Mouse (Mus musculus) layer of hippocampus, postnatal 36 days (tissue): ENCODE measurements around the gene Lekr1. TPM values are rescaled to one million over a fixed set of nuclear protein-coding genes. Genes with fewer than 3 reads are reported as not detected.
"Not testable (repeated sequence)": the region's sequence is repeated elsewhere in the genome, so short reads cannot be mapped to it uniquely, and the experiment has no call there.

Experiments
- DNase-seq, 2 experiments: peaks; one replicate each; pipeline ENCODE4 v3.0.0; 2022
- total RNA-seq, 2 experiments: library from RNA; stranded (reverse); gene quantifications; 2 replicates each; pipeline ENCODE4 v1.2.3; 2021

The Lekr1 gene
- total RNA-seq, 2 experiments from 2014 or later = 4.1 to 6.6 TPM

DNA sequence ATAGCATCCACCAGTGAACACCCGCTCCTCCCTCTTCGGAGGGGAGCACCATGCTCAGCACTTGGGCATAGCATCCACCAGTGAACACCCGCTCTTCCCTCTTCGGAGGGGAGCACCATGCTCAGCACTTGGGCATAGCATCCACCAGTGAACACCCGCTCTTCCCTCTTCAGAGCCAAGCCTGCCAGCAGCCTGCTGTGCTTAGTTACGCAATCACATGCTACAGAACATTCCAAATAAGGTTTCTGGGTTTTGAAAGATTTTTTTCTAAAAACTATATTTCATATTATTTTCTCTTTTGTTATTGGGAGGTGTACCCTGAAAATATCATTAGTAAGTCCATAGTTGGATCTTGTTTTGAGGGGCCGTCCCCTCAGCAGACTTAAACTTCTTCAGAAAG lies 103.6 kb downstream of the Lekr1 start:
- not testable (repeated sequence) for DNase-seq

DNA sequence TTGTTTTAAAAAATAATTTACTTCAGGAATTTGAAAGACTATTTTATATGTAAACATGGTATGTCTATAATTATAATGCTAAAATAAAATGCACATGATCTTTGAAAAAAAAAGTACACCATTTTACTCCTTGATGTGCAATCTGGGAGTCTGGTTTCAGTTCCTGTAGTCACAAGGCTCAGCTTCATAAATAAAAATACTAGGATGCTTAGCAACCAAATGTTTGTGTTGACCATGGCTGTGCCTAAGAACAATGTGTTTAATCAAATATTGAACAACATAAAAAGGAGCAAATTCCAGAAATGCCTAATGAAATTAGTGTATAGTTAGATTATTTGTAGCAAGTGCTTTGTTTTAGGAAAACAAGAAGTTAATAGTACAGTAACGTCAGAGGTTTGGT lies 107.9 kb downstream of the Lekr1 start:
- no peak for DNase-seq

DNA sequence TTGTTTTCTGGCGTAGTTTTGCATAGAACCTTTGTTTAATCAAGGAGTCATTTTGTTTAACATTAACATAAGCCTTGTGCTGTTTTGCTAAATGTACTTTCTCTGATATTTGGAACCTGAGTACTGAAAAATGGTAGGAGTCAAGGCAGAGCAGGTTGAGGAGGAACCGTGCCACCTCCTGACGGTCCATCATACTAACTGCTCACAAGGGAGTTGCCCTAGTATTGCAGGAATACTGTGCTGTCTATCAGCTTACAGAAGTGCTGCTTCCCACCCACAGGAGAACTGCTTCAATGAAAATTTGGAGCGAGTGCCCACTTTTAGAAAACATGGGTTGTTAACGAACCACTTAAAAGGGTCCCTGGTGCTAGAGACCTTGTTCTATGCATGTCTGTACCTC lies 109.1 kb downstream of the Lekr1 start:
- no peak for DNase-seq

DNA sequence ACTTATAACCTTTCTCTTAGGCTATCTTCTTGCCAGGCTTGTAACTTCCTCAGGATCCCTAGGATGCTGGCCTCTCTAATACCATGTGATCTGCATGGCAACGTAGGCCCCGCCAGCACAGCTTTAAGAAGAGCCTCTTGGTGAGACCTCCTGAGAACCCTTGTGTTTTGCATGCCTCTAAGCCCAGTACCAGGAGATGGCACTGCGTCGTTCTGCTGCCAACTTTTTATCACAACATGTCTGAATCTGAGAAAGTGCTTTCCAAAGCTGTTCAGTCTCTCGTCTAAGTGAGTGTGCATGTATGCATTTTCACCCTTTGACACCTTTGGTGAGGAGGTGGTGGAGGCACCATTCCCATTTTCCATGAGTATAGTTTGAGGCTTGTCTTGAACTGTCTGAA lies 116.2 kb downstream of the Lekr1 start:
- no peak for DNase-seq

DNA sequence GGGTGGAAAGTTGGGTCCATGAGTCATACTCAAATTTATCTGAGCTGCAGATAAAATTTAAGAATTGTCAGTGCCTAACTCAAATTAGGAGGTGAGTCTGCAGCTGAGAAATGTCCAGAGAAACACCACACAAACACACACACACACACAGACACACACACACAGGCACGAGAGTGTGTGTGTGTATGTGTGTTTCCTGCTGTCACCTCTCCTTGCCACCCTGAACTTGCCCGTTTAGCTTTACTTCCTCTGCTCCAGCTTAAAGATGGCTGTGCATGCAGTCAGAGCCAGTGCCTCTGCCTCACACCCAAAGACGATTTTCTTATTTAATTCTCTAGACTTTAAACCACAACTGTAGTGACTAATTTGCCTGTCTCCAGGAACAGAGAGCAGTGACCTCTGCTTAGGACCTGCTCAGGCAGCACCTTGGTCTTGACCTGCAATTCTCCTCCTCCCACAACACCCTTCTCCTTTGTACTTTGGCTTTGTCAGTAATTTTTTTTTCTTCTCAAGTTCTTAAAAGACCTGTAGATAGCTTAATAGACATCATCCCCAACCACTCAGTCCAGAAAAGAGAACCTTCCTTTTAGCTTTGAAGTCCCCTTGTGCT lies 124.2 kb downstream of the Lekr1 start:
- DNase-seq = no peak

DNA sequence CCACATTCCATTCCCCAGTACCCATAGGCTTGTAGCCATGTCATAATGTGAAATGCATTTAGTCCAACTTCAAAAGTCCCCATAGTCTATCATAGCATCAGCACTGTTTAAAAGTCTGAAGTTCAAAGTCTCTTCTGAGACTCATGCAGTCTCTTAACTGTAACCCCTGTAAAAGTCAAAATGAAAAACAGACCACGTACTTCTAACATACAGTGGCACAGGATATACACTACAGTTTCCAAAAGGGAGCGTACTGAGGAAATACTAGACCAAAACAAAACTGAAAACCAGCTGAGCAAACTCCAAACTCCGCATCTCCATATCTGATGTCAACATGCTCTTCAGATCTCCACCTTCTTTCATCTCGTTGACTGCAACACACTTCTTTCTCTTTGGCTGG lies 127.5 kb downstream of the Lekr1 start:
- DNase-seq = no peak

DNA sequence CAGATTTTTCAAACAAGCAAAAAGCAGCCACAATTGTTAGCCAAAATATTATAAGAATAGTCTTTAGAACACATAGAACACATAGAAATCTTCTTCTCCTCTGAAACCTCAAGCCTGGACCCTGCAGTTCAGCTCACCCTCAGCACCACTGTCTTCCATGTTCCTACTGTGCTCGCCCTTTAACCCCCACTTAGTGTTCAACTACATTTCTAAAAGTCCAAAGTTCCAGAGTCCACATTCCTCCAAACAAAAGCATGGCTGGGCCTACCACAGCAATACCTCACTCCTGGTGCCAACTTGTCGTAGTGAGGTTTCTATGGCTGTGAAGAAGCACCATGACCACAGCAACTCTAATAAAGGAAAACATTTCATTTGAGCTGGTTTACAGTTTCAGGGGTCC lies 128.7 kb downstream of the Lekr1 start:
- no peak for DNase-seq

DNA sequence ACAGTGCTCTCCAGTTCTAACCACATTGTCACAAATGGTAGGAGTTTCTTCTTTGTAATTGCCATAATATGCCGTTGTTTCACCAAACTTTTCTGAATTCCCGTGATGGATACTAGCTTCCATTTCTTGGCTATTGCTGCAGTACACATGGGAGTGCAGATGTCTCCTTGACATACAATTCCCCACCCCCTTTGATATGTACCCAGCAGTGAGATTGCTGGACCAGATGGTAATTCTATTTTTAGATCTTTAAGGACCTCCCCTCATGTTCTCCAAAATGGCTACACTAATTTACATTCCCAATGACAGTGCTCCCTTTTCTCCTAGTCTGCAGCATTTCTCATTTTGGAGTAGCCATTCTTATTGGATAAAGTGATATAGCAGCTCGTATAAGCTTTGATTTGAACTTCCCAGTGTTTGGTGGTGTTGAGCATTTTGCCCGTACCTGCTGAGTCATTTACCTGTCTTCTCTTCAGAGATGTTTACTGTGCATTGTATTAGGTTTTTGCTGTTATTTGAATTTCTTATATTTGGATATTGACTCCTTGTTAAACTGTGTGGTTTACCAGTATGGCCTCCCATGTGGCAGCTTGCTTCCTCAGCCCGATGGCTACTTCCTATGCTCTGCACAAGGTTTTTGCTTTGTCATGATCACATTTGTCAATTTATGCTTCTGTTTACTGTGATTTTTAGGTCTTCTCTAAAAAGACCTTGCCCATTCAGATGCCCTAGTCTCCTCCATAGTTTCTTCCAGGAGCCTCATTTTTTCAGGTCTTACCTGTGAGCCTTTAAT lies 131.5 kb downstream of the Lekr1 start:
- no peak for DNase-seq

DNA sequence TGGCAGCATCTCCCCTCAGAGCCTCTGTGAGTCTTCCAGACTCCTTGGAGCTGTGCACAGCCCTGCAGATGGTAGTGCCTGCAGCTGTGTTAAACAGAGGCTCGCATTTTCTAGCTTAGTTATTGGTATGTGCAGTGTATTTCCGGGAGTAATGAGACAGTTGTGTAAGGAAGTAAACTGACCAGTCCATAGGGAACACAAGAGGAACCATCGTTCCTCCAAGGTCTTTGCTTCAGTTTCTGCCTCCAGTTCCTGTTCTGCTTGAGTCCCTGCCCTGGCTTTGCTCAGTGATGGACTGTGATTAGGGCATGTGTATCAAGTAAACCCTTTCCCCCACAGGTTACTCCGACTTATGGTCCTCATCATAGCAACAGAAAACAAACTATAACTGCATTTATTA lies 134.9 kb downstream of the Lekr1 start:
- no peak for DNase-seq

DNA sequence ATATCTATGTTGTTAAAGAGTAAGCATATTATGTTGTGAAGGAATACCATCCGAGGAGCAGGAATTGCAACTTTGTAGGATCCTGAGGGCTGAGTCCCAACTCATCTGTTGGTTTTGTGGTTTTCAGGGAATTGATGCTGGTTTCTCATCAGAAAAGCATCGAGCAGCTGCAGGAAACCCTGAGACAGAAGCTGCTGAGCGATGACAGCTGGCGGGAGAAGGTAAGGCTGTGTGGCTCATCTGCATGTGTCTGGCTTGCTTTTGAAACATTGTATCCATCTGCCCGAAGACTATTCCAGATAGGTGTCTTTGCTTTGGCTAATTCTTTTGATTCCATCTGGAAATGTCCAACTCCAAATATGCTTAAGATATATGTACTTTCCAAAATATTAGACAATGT lies 136.2 kb downstream of the Lekr1 start:
- DNase-seq = no peak

DNA sequence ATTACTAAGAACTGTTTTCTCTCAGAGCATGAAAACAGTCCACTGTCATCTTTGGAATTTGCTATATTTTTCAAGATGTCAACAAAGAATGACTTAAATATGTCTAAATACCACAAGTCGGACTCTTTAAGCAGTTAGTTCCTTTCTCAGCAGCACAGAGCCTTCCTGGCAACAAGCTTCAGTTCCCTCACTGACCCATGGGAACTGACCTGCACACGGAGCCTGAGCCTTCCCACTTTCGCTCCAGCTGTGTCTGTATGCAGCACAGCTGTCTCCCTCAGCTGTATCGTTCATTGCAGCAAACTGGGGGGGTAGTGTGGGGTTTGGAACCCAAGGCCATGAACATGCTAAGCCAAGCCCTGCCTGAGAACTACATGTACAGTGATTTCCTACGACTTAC lies 136.8 kb downstream of the Lekr1 start:
- DNase-seq = no peak

DNA sequence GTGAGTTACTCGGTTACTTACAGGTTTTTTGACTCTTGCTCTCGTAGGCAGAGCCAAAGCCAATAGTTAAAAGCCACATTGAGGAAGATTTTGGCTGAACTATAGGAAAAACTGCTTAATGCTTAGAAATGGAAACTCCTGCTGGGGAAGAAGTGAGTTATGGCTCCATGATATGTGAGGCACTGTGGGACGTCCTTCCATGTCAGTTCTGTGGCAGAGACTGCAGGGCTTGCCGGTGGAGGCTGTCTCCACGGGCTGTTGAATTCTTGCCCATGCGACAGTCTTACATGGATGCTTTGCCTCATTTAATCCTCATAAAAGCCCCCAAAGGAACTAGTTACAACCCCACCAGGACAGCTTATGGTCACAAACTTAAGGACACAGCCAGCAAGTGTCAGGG lies 148.9 kb downstream of the Lekr1 start:
- no peak for DNase-seq

DNA sequence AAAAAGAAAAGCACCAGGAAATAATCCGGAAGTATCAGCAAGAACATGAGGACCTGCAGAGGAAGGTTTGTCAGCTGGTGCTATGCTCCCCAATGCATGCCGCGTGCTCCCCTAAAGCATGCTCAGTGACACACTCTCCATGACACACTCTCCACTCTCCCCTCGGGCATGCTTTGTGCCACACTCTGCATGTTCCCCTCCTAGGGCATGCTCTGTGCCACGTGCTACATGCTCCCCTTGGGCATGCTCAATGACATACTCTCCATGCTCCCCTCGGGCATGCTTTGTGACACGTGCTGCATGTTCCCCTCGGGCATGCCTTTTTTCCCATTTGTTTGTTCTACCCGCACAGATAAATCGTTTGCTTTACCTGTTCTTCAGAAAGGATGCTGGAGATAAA lies 150.0 kb downstream of the Lekr1 start:
- no peak for DNase-seq

DNA sequence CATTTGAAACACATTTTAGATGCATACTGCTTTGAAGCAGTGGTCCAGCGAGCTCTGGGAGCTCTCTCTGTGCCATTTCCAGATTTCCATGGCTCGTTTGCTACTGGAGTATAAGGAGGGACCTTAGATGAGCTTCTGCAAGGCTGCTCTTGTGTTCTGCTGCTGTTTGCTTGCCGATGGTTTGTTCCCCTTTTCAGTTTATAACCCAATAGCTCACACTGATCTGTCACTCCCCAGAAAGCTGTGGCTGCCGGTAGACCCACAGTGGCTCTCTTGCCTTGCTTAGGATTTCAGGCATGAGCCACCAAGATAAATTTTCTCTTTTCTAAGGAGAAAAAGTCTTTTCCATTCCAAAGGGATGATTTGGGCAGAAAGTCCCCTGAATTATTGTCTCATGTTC lies 152.6 kb downstream of the Lekr1 start:
- DNase-seq = no peak

DNA sequence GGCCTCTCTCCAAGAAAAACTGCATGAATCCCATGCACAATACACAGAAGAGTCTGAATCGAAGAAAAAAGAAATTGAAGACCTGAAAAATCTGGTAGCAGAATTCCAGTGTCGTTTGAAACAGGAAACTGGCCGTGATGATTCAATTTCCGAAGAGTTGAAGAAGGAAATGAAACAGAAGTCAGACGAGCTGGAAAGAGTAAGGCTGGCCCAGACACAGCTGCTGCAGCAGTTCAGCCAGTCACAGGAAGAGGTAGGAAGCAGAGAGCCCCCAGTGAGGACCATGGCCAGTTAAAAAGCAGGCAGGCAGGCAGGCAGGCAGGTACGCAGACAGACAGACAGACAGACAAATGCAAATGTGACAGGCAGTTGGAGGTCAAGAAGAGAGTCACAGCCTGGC lies 153.8 kb downstream of the Lekr1 start:
- DNase-seq = no peak

DNA sequence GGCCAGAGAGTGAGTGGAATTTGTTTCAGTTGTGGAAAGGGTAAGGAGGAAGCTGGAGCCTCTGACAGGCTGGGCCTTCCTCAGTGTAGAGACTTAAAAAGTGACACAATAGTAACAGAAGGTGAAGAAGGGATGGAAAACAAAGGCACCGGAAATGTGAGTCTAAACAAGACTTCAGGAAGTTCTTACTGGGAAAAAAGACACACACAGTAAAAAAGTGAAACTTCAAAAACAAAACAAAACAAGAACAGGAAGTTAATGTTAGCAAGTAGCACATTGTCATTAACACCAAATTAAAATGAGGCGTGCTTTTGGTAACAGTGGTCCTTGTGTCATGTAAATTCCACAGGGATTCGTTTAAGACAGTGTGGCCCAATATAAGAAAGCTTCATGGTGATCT lies 158.9 kb downstream of the Lekr1 start:
- DNase-seq = no peak

DNA sequence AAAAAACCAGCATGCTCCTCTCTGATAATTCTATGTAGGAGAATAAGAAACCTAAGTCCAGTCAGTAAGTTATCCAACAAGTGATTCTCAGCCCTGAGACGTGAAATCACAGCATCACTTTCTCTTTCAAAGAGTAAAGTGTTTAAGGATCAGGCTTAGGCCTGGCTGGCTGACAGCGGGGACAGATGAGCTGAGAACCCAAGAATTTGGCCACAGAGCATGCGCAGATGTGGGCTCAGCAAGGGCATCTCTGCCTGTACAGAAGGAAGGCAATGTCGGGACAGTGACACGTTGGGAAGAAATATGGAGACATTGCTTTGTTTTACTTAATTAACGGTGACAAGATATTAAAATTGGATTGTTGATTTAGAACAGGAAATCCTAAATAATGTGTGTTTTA lies 160.7 kb downstream of the Lekr1 start:
- no peak for DNase-seq

DNA sequence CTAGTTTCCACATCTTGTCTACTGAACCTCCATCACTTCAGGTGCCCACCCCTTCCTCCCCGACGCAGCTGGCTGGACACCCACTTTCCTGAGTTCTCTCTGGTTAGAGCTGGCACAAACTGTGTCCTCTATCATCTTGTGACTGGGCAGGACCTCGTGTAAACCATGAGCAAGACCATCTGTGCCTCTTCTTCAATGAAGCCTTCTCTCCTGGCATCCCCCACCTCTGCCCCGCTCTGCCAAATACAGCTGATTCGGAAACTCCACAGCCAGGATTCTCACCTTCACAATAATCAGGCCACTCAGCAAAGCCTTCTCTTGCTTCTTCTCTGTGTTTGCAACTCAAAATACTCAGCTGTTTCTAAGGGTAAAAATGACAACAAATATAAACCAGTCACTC lies 161.4 kb downstream of the Lekr1 start:
- no peak for DNase-seq

DNA sequence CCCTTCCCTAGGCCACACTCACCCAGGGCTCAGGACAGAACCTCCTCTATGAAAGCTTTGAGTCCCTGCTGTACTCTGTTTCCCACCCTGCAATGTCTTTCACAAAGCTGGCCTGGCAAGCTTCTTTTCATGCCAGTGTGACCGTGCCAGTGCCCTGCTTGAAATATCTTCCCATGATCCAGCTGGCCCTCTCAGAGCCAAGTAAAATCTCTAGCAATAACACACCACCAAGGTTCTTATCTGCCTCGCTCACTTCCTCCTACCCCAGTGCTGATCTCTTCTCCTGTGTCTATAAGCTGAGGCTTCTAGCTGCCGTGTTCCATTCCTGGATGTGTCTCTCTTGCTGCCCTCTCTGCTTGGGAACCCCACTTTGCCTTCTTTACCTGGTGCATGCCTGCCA lies 162.0 kb downstream of the Lekr1 start:
- DNase-seq = no peak

DNA sequence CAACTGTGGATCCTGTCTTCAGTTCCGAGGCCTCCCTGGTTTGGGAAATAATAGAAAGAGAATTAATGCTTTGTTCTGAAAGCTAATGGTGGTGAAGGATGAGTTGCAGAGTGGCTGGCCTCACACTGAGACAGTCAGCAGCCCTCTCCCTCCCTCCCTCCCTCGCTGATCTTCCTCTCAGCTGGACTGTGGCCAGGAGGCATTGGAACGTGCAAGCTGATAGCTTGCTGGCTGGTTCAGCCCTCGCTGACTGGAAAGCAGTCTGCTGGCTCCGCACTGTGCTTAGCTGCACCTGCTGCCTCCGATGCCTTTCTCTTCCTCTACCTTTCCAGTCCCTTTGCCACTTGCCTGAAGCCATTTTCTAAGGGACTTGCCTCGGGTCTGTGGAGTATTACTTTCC lies 163.2 kb downstream of the Lekr1 start:
- peak; percentile 21 to 30 for DNase-seq

DNA sequence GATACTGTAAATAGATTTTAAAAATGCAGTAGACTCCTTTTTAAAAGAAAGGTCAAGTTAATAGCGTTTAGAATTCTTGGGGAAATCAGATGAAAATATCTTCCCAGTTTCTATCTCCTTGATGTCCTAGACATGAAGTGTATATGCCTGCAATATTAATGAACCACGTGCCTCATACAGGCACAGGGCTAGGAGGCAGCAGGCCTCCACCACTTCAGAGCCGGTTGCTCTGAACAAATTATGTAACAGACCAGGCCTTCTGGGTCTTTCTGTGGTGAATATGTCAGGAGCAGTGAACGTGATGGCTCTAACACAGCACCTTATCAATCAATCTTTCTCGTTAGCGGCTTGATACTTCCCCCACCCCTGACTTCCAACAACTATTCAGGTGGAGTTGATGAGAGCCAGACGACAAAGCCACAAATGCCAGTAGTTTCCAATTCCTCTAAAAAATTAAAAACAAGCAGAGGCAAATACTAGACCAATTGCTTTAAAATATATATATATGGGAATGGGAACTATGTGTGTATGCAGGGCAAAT lies 164.0 kb downstream of the Lekr1 start:
- no peak for DNase-seq

DNA sequence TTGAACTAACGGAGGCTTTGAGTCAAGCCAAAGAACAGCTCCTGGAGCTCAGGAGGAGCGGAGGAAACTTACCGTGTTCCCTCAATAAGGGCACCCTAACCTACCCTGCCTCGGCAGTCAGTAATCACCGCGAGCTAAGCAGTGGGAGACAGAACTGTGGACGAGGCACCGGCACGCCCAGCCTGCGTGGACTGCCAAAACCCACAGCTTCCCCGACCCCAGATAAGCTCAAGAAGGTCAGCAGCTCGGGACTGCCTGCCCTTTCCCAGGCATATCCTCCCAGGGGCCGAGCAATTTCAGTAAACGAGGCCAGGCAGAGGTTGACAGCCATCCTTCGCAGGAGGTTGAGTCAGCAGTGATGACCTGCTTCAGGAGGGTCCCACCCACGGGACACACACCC lies 164.8 kb downstream of the Lekr1 start:
- no peak for DNase-seq

DNA sequence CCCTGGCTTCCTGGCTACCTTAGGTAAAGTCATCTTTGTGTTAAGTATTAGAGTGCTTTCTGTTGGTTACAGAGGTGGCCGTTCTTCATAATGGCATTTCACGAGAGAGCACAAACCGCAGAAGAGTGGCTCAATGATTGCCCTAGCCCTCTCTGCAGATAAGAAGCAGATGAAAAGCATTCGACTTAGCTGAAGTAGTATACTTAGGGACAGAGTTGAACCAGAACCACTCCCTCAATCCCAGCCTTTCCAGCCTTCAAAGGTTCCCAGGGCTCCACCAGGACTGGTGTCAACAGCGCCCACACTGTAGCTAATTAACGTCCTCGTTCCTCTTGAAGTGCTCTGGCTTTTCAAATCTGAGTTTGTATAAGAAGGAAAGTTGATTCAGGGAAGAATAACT lies 166.4 kb downstream of the Lekr1 start:
- DNase-seq = no peak

DNA sequence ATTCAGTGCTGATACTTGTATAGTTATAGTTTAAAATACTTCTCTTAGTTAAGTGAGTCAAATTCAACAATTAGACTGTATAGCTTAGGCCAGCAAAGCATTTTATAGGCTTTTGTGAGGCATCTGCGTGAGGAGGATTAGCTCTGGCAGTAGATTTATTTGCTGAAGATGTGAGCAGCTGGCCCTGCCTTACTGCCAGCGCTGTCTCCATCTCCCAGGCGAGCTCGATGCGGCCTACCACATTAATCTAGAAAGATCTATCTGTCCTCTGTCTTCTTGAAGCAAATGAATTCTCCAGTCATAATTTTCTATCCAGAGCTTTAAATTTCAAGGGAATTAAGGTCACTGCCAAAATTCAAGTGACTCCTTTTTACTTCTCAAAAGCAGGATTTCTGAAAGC lies 170.4 kb downstream of the Lekr1 start:
- DNase-seq = no peak
